Mouse (Mus musculus) T-helper 1 cell (primary cell): ENCODE measurements at regions not wholly inside any gene's neighbourhood (a gene's known extent, or its start where the extent isn't known, plus 50 kb on each side); places are given as distances from the start of the nearest gene placed in this dataset.

Source experiments
- in situ Hi-C: fragments of 300-600 bp; cut with MboI, MseI; formaldehyde crosslinking; loops from one replicate; pipeline ENCODE4 v1.15.1; 2025; ENCODE audit warnings: high pct_unique_total_duplicates

GRCm38 (mm10) chr14:45983206-45983857 lies 325.4 kb upstream of the Ddhd1 start:
- in situ Hi-C loops, result no loop called here

GRCm38 (mm10) chr14:45984135-45984892 lies 326.4 kb upstream of the Ddhd1 start:
- in situ Hi-C loops, result no loop called here

DNA sequence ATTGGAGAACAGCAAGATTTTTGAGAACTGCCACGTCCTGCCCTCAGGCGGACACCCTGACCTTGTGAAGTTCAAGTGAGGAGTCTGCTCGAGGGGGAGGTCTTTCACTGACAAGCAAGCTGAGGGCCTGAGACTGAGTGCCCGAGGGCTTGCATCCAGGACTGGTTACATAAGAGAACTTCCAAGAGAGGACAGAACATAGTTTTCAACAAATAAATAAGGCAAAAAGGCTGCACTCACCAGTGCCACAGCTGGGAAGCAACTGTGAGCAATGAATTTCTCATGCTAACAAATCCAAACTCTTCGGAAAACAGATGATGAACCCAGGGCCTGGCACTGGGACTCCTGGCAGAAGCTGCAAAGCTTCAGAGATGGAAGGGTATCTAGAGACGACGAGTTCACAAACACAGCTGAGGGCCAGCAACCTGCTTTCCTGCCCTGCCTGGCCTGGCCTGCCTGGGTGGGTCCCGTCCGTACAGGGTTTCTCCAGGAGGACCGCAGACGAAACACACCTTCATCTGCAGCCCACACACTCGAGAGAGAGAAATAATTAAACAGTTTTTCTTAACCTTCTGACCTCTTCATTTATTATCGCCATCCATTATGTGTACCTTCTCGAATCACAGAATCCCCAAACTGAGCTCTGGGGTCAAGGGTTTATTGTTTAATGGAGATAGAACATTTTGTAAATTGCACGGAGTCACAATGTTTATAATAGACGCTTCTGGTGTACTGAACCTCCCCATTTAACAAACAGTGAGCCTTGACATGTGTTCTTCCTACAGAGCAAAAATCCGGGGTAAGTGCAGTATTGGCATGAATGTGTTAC lies 334.3 kb upstream of the Ddhd1 start:
- in situ Hi-C loops, result no loop called here

DNA sequence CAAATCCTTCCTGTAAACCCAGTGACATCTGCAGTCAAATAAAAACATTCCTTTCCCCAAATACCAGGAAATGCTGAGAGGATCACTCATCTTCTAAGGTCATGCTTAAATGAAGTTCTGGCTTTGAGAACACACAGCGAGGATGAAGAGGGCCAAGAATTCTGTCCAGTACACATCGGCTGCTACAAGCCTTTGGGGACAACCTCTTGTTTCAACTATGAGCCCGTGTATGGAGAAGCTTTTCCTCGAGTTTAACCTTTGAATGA lies 334.9 kb upstream of the Ddhd1 start:
- in situ Hi-C loops, result no loop called here

DNA sequence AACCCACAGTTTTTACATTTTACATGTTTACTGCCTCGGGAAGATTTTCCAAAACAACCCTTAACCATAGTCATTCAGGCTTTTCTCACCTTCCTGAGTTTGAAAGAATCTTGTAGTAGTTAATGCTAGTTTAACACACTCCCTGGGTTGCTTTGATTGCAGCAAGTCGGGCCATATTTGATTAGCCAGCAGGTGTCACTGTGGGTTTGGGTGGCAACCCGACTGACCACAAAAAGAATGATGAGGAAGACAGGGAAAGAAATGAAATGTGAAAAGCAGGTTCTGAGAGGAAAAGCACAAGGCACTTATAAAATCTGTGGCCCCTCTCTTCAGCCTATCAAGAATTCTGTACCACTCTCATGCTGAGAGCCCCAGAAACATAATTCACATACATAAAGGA lies 335.7 kb upstream of the Ddhd1 start:
- in situ Hi-C loops, result no loop called here

- in situ Hi-C loops, result no loop called here
Observed at GRCm38 (mm10) chr14:45996760-45997159, 338.8 kb upstream of the Ddhd1 start.

DNA sequence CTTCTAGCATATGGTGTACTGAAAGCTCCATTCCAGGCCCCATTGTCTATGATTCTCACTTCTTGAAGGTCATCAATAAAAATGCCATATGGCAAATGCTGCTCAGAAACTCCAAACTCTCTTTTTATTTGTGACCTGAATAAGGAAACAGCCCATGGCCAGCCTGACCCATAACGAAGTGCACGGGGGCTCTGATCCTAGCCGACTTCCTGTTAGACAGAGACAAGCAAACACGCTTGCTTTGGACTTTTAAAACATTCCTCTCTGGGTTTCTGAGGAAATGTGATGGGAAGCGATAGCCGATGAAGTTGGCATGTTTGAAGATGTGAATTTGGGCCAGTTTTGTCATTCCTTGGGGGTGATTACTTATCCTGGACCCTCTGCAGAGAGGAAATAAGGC lies 346.1 kb upstream of the Ddhd1 start:
- in situ Hi-C loops, result no loop called here

- in situ Hi-C loops, result no loop called here
Observed at GRCm38 (mm10) chr14:46005307-46005706, 347.4 kb upstream of the Ddhd1 start.

DNA sequence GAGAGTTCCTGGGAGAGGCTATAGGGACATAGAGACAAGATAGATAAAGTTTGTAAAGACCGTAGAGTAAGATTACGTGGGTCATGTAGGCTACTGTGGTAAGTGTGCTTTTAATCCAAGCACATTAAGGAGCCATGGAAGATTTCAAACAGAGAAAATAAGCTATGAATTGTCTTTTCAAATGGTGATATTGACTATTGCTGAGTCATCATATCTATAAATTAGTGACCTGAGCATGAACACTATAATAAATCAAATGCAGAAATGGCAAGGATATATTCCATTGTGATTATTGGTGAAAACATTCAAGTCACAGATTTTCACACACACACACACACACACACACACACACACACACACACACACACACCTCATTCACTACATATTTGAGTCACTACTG lies 355.3 kb upstream of the Ddhd1 start:
- in situ Hi-C loops, result no loop called here

- in situ Hi-C loops, result no loop called here
Observed at GRCm38 (mm10) chr14:46014090-46014489, 356.1 kb upstream of the Ddhd1 start.

- in situ Hi-C loops, result no loop called here
Observed at GRCm38 (mm10) chr14:46015682-46016400, 357.9 kb upstream of the Ddhd1 start.

DNA sequence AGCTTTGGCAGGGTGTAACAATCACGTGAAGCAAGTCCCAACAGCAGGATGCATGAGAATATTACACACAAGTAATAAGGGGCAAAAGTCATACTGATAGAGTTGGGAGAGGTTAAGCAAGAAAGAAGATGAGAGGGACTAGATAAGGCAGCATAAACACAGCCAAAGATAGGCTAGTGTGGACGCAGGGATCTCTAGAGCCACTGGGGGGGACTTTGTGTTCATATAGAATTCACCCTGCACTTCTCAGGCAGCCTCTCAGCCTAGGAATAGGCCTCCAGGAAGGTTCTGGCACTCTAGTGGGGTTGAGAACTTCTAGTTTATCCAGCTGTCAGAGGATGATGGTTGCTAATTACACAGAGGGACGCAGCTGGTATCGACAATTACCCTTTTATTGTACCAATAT lies 358.8 kb upstream of the Ddhd1 start:
- in situ Hi-C loops, result no loop called here

DNA sequence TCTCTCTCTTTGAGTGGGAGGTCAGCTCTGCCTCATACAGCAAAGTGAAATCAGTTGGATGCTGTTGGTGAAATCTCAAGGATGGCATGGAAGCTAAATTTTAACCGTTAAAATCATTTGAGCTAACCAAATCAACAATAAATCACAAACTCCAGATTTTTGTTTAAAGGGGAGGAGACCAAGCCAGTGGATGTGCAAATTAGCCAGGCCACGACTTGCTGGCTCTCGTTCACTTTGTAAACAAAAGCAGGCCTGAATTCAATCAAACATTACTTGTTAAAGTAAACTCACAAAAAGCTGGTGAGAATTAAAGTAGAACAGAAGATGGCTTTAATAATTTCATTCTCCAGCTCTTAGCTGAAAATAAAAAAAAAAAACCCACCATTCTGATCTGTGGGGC lies 359.3 kb upstream of the Ddhd1 start:
- in situ Hi-C loops, result no loop called here

DNA sequence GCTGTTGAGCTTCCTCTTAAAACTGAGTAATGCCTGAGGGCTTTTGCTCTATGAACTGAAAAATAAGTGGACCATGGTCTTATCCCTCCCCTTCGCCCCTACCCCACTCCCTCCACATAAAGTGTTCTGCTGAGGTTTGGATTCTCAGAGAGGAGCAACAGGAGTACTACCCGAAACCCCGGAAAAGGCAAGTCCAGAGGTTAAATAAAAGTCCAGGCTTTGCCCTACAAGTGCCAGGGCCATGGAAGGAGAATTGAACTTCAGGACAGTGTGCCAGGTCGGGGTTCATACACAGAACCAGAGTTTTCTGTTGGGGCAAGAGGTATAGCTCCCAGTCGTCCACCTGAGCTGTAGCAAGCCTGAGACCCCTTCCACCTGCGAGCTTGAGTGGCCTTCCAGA lies 360.0 kb upstream of the Ddhd1 start:
- in situ Hi-C loops, result no loop called here

- in situ Hi-C loops, result no loop called here
Observed at GRCm38 (mm10) chr14:46019240-46020025, 359.8 kb upstream of the Gm15217 start.

- in situ Hi-C loops, result no loop called here
Observed at GRCm38 (mm10) chr14:46034301-46034700, 344.9 kb upstream of the Gm15217 start.

DNA sequence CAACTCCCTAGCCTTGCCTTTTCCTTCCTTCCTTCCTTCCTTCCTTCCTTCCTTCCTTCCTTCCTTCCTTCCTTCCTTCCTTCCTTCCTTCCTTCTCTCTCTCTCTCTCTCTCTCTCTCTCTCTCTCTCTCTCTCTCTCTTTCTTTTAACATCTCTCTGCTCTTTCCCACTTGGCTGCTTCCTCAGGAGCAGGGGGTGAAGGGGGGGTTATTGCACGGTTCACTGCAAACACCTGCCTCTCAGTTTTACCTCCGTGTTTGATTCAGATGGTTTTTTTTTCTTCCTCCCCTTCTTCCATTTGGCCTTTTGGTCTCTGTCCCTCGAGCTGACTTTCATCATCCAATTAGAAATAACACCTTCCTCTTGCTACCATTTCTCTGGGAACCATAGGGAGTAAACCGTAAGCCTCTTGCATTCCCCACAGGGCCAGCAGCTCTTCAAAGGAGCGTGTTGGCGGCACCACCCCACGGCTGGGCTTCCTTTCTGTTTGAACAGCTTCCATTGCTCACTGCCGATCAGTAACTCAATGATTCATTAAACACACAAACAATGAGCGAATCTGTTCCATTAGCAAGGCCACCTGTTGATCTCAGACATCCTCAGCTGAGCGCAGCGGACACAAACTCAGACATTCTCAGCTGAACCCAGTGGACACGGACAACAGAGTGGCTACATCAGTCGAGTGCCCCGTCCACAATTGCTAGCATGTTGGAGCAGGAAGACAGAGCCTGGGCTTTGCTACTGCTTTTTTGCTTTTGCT lies 318.4 kb upstream of the Gm15217 start:
- in situ Hi-C loops, result loop anchor here (10.0 kb wide), 1 partner anchor 1846 kb away; the partner anchor contains the start of gene 4930503E14Rik

- in situ Hi-C loops, result loop anchor here (10.0 kb wide), 1 partner anchor 1852 kb away; the partner anchor contains the start of gene 4930503E14Rik
Observed at GRCm38 (mm10) chr14:46067102-46067801, 312.0 kb upstream of the Gm15217 start.

DNA sequence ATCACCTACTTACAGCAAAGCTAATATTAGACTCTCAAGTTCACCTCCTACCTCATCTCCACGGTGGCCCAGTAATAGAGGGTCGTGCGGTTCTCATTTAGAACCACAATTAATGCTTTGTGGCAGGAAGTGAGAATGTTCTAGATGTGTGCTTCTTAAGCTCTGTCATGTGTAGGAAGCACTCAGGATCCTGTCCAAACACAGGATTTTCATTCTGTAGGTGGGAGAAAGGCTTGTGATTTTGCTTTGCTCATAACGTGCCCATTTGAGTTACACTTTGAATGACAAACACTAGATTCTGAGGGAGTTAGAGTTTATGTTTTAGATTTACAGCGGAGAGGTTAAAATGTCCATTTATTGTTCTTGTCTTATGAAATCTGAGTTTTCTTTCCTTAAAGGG lies 308.0 kb upstream of the Gm15217 start:
- in situ Hi-C loops, result no loop called here

GRCm38 (mm10) chr14:46076738-46077137 lies 302.5 kb upstream of the Gm15217 start:
- in situ Hi-C loops, result no loop called here
